Mouse (Mus musculus): ENCODE measurements at regions not wholly inside any gene's neighbourhood (a gene's known extent, or its start where the extent isn't known, plus 50 kb on each side); places are given as distances from the start of the nearest gene placed in this dataset.
"Not testable (repeated sequence)": the region's sequence is repeated elsewhere in the genome, so short reads cannot be mapped to it uniquely, and the experiment has no call there.

DNA sequence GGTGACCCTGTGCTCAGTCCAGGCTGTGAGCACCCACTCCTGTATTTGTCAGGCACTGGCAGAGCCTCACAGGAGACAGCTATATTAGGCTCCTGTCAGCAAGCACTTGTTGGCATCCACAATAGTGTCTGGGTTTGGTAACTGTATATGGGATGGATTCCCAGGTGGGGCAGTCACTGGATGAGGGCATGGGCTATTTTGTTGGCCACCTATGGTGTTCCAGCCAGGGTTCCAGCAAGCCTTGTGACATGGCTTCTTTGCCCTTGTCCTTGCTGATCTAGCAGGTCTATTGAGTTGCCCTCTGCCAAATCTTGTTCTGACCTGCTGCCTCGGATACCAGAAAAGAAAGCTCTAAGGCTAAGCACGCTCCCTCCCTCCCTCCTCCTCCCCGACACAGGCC is 158.1 kb downstream of the Cand1 start:
- not testable (repeated sequence) for TF ChIP-seq EP300, CTCF (IDR thresholded peaks at IDR 0.05; ENCODE audit: low read depth)
